Mouse (Mus musculus) lung, adult 2 months (tissue): ENCODE measurements around the gene Qrich1.

Experiments used
- CTCF ChIP-seq: fragments of 200-500 bp; IDR thresholded peaks from 2 replicates; pipeline ENCODE4 v1.5.1; 2011; ENCODE audit warnings: mild to moderate bottlenecking, low read length, control low read depth; ENCODE audit not compliant: insufficient read depth
- POLR2A ChIP-seq: fragments of 200-500 bp; IDR thresholded peaks from 2 replicates; pipeline ENCODE4 v1.6.1; 2011; ENCODE audit warnings: low read depth, mild to moderate bottlenecking, control low read depth, low read length, borderline replicate concordance; ENCODE audit errors: extremely low read depth

GRCm38 (mm10) chr9:108480813-108481519 lies 35.6 kb upstream of the Qrich1 start:
- TF ChIP-seq POLR2A (no peak), CTCF (no peak)
